Mouse (Mus musculus) lung, embryonic 15.5 days (tissue): ENCODE results near the gene Fyttd1. TPM values are rescaled to one million over a fixed set of nuclear protein-coding genes. Genes with fewer than 3 reads are reported as not detected.
A peak's percentile ranks its signal among the peaks of the same experiment; 100 is the strongest.
"Not testable (repeated sequence)": the region's sequence is repeated elsewhere in the genome, so short reads cannot be mapped to it uniquely, and the experiment has no call there.

ENCODE experiments used
- ATAC-seq: fragments of 200-750 bp; cut with Nextera tagmentation; 2 replicates; pipeline ENCODE4 v1.8.0; 2017; ENCODE audit warnings: moderate number of reproducible peaks, borderline replicate concordance; ENCODE audit not compliant: low FRiP score, low TSS enrichment; ENCODE audit errors: extremely low read depth
- H3K27ac ChIP-seq: fragments of 300-500 bp; sonication (generic); 2 replicates; pipeline ENCODE4 v1.5.1; 2015; ENCODE audit warnings: moderate library complexity, mild to moderate bottlenecking, inconsistent platforms
- H3K27me3 ChIP-seq: fragments of 300-500 bp; sonication (generic); 2 replicates; pipeline ENCODE4 v1.6.1; 2015; ENCODE audit warnings: inconsistent platforms
- H3K36me3 ChIP-seq: fragments of 300-500 bp; sonication (generic); 2 replicates; pipeline ENCODE4 v1.6.1; 2015; ENCODE audit warnings: inconsistent platforms
- H3K4me1 ChIP-seq: fragments of 300-500 bp; sonication (generic); 2 replicates; pipeline ENCODE4 v1.6.1; 2015; ENCODE audit warnings: inconsistent platforms
- H3K4me2 ChIP-seq: fragments of 300-500 bp; sonication (generic); 2 replicates; pipeline ENCODE4 v1.6.1; 2015; ENCODE audit warnings: inconsistent platforms, mild to moderate bottlenecking, moderate library complexity
- H3K4me3 ChIP-seq: fragments of 300-500 bp; sonication (generic); 2 replicates; pipeline ENCODE4 v1.5.1; 2015; ENCODE audit warnings: mild to moderate bottlenecking, inconsistent platforms
- H3K9ac ChIP-seq: fragments of 300-500 bp; sonication (generic); 2 replicates; pipeline ENCODE4 v1.6.1; 2015; ENCODE audit warnings: inconsistent platforms
- H3K9me3 ChIP-seq: fragments of 300-500 bp; sonication (generic); 2 replicates; pipeline ENCODE4 v1.6.1; 2016; ENCODE audit warnings: inconsistent platforms
- WGBS: fragments of 180-500 bp; shearing (Covaris S2); methylation state at CpG from one replicate; pipeline ENCODE4 v1.1.7; 2015; 5-methylcytosine and 5-hydroxymethylcytosine counted together
- polyA plus RNA-seq: library from polyadenylated mRNA; unstranded; fragments of >200 nt; fragmentation: Nextera tagmentation; extraction: Ambion mirVana; gene quantifications from 2 replicates; pipeline ENCODE4 v1.2.1, GENCODE M21; 2015

The Fyttd1 gene
- polyA plus RNA-seq, 1 experiment from 2014 or later, result 101 TPM

DNA sequence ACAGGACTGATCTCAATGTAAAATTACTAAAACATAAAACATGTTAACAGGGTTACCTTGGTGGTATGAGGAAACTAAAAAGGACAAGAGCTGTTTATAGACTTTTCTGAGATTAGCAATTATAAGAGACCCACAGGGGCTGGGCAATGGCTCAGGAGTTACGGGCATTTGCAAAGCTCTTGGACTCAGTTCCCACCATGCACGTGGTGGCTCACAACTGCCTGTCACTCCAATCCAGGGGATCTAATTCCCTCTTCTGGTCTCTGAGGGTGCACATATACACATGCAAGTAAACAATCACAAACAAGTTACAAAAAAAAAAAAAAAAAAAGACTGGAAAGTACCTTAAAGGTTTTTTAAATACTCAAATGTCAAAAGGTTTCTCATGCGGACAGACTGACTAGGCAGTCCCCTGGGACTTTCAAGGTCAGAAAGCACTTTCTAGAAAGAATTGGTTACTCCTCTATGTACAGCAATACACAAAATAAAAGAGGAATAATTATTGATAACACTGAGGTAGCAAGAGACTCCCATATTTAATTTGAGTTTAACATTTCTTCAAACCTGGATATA is 15.4 kb upstream of the Fyttd1 start:
- H3K27me3 ChIP-seq, result no peaks in the 10 kb centered on the region
- H3K27ac ChIP-seq, result no peak overlapping the region
- H3K4me1 ChIP-seq, result peaks cover 5% of the 10 kb centered on the region; the same call in 1 of the 2 replicates
- WGBS, result 83% methylated on average over 3 of the region's 3 CpGs
- H3K9ac ChIP-seq, result no peak overlapping the region
- no peak overlapping the region for H3K4me3 ChIP-seq
- 0 out of 2 replicates have a peak, but pooled peaks cover 3% of the 10 kb centered on the region for H3K36me3 ChIP-seq
- ATAC-seq, result no peak
- no peak overlapping the region for H3K4me2 ChIP-seq
- H3K9me3 ChIP-seq, result no peaks in the 10 kb centered on the region

- Histone ChIP-seq H3K27ac (no peak overlapping the region), H3K4me2 (no peak overlapping the region), H3K4me1 (peaks cover 11% of the 10 kb centered on the region), H3K9me3 (no peaks in the 10 kb centered on the region), H3K36me3 (0 out of 2 replicates have a peak, but pooled peaks cover 3% of the 10 kb centered on the region), H3K4me3 (no peak overlapping the region), H3K9ac (no peak overlapping the region), H3K27me3 (no peaks in the 10 kb centered on the region)
- WGBS, result 80% methylated on average over 4 of the region's 4 CpGs
- no peak for ATAC-seq
Observed at GRCm38 (mm10) chr16:32865401-32865800, 11.9 kb upstream of the Fyttd1 start.

GRCm38 (mm10) chr16:32866713-32867112 is 10.6 kb upstream of the Fyttd1 start:
- 83% methylated on average over 5 of the region's 5 CpGs for WGBS
- 0 out of 2 replicates have a peak, but pooled peaks cover 3% of the 10 kb centered on the region for H3K36me3 ChIP-seq
- peaks cover 11% of the 10 kb centered on the region for H3K4me1 ChIP-seq
- no peaks in the 10 kb centered on the region for H3K9me3 ChIP-seq
- H3K4me2 ChIP-seq, result peak overlapping the region; percentile 84
- H3K4me3 ChIP-seq, result no peak overlapping the region; the same call in 1 of the 2 replicates
- H3K27me3 ChIP-seq, result no peaks in the 10 kb centered on the region
- H3K9ac ChIP-seq, result no peak overlapping the region
- no peak overlapping the region for H3K27ac ChIP-seq
- ATAC-seq, result no peak

GRCm38 (mm10) chr16:32867919-32868552 is 9.3 kb upstream of the Fyttd1 start:
- peak overlapping the region; percentile 73 for H3K9ac ChIP-seq
- no peaks in the 10 kb centered on the region for H3K9me3 ChIP-seq
- H3K36me3 ChIP-seq, result 0 out of 2 replicates have a peak, but pooled peaks cover 3% of the 10 kb centered on the region
- H3K4me3 ChIP-seq, result peak overlapping the region; percentile 83
- no peaks in the 10 kb centered on the region for H3K27me3 ChIP-seq
- peak overlapping the region; percentile 84 for H3K4me2 ChIP-seq
- ATAC-seq, result peak; percentile 99
- 0% methylated on average over 35 of the region's 35 CpGs for WGBS
- peaks cover 11% of the 10 kb centered on the region for H3K4me1 ChIP-seq
- H3K27ac ChIP-seq, result peak overlapping the region; percentile 69

- Histone ChIP-seq H3K9ac (no peak overlapping the region), H3K4me1 (peaks cover 11% of the 10 kb centered on the region), H3K4me2 (no peak overlapping the region), H3K27me3 (no peaks in the 10 kb centered on the region), H3K4me3 (no peak overlapping the region), H3K9me3 (no peaks in the 10 kb centered on the region), H3K27ac (no peak overlapping the region), H3K36me3 (no peaks in the 10 kb centered on the region)
- ATAC-seq, result no peak
- 69% methylated on average over 5 of the region's 5 CpGs for WGBS
Observed at GRCm38 (mm10) chr16:32870231-32870630, 7.1 kb upstream of the Fyttd1 start.

GRCm38 (mm10) chr16:32873366-32873765 is 3.9 kb upstream of the Fyttd1 start:
- H3K36me3 ChIP-seq, result no peaks in the 10 kb centered on the region
- no peaks in the 10 kb centered on the region for H3K9me3 ChIP-seq
- no peak overlapping the region for H3K4me3 ChIP-seq
- 41% methylated on average over 3 of the region's 3 CpGs for WGBS
- ATAC-seq, result no peak
- no peak overlapping the region for H3K4me2 ChIP-seq
- no peaks in the 10 kb centered on the region for H3K27me3 ChIP-seq
- no peak overlapping the region for H3K9ac ChIP-seq
- H3K27ac ChIP-seq, result no peak overlapping the region
- peaks cover 4% of the 10 kb centered on the region for H3K4me1 ChIP-seq

DNA sequence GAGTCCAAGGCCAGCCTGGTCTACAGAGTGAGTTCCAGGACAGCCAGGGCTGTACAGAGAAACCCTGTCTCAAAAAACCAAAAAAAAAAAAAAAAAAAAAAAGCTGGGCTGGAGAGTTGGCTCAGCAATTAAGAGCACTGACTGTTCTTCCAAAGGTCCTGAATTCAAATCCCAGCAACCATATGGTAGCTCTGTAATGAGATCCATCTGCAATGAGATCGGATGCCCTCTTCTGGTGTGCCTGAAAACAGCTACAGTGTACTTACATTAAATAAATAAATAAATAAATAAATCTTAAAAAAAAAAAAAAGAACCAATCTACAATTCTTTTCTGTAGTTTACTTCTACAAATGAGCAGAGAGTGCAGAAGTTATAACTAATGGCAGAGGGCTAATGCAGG is 2.0 kb upstream of the Fyttd1 start:
- not testable (repeated sequence) for H3K27me3 ChIP-seq, H3K36me3 ChIP-seq, H3K9me3 ChIP-seq, H3K4me3 ChIP-seq, ATAC-seq, H3K9ac ChIP-seq, H3K27ac ChIP-seq, H3K4me2 ChIP-seq
- 54% methylated on average over 1 of the region's 1 CpGs for WGBS
- H3K4me1 ChIP-seq, result peaks cover 14% of the 10 kb centered on the region

- Histone ChIP-seq H3K27ac (no peak overlapping the region), H3K36me3 (no peaks in the 10 kb centered on the region), H3K4me1 (peaks cover 14% of the 10 kb centered on the region), H3K9me3 (no peaks in the 10 kb centered on the region), H3K4me3 (no peak overlapping the region), H3K9ac (no peak overlapping the region), H3K27me3 (no peaks in the 10 kb centered on the region), H3K4me2 (no peak overlapping the region)
- ATAC-seq, result no peak
- 91% methylated on average over 3 of the region's 3 CpGs for WGBS
Observed at GRCm38 (mm10) chr16:32875847-32876246, 1.5 kb upstream of the Fyttd1 start.

DNA sequence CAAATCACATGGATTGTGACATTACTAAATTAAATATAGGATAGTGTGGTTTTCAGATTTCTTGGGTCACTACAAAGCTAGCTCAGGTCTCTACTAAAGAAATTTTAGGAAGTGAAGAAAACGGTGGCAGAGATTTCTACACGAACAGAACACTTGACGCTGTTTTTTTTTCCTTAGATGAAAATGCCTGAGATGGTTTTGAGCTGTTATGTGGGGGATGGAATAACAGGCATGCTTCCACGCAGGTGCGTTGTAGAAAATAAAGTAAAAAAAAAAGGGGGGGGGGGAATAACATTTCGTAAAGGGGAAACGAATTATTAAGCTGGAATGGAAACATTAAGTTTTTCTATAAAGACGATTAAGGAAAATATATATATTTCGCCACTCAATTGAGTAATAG is 469 bp upstream of the Fyttd1 start:
- Histone ChIP-seq H3K4me2 (peak overlapping the region; percentile 79), H3K27me3 (no peaks in the 10 kb centered on the region), H3K9me3 (no peaks in the 10 kb centered on the region), H3K4me3 (peak overlapping the region; percentile 93), H3K4me1 (peaks cover 16% of the 10 kb centered on the region), H3K27ac (no peak overlapping the region), H3K36me3 (no peaks in the 10 kb centered on the region), H3K9ac (peak overlapping the region; percentile 89)
- WGBS, result 13% methylated on average over 9 of the region's 9 CpGs
- no peak for ATAC-seq

DNA sequence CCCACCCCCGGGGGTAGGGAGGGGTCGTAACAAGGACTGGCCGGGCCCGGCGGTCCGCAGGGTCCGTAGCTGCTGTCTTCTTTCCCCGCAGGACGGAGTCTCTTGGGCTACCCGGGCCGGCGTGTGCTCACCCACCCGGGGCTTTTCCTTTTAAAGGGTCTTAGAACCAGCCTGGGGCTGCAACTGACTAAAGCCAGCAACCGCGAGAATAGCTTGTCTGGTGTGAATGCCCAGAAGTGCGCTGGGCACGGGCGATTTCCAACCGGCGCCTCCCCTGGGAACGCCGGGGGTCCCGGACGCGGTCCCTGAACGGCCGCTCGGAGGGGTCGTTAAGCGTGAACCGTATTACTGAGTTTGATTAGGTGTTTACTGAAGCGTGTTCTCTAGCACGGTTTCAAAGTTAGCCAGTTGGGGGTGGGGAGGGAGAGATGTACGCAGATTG is 878 bp downstream of the Fyttd1 start:
- Histone ChIP-seq H3K4me2 (peak overlapping the region; percentile 79), H3K36me3 (no peaks in the 10 kb centered on the region), H3K4me3 (peak overlapping the region; percentile 93), H3K9ac (peak overlapping the region; percentile 89), H3K27me3 (no peaks in the 10 kb centered on the region), H3K27ac (peak overlapping the region; percentile 94), H3K9me3 (no peaks in the 10 kb centered on the region), H3K4me1 (peaks cover 16% of the 10 kb centered on the region)
- peak; percentile 63; the same call in 1 of the 2 replicates for ATAC-seq
- under 1% methylated on average over 34 of the region's 34 CpGs for WGBS

DNA sequence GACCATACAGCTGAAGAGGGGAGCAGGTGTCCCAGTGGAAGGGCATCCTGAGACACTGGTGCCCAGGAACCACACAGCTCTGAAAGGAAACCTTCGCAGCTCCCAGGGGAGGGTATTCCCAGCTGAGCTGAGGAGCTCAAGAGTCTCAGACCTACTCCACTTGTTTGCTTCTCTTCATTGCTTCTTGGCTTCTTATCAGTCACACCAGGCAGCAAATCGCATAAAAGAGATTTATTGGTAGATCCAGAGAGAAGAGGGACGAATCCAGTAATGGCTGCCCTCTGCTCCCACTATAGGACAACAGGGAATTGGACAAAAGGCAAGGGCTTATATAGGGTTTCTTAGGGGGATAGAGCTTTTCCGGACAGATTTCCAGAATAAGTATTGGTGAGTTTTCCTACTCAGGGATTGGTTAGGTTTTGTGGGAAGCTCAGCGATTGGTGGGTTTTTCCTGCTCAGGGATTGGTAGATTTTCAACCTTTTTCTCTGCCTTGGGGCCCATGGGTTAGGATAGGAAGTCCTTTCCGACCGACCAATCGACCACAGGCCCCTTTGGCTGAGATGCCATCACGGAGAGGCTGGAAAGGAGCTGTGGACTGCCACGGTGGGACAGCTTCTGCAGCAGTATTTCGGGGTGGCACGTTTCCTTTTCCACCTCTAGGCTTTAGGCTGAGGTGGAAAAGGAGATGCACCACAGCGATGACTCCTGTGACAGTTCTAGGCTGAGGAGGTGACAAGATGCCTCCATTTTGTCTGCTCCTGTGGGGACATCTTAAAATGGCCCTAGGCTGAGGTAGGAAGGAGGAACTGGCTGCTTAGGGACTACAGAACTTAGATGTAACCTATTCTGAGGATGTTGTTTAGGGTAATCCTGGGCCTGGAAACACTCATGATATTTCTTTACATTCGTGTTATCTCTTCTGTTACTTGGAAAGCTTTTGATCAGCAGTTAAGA is 1.9 kb downstream of the Fyttd1 start:
- no peaks in the 10 kb centered on the region for H3K27me3 ChIP-seq
- H3K9ac ChIP-seq, result peak overlapping the region; percentile 89
- ATAC-seq, result no peak
- 76% methylated on average over 14 of the region's 14 CpGs for WGBS
- H3K27ac ChIP-seq, result no peak overlapping the region
- peaks cover 16% of the 10 kb centered on the region for H3K4me1 ChIP-seq
- H3K9me3 ChIP-seq, result no peaks in the 10 kb centered on the region
- peak overlapping the region; percentile 79 for H3K4me2 ChIP-seq
- H3K36me3 ChIP-seq, result no peaks in the 10 kb centered on the region
- peak overlapping the region; percentile 93 for H3K4me3 ChIP-seq
